Mouse (Mus musculus): ENCODE data around the gene Kat7.

Kat7 gene

DNA sequence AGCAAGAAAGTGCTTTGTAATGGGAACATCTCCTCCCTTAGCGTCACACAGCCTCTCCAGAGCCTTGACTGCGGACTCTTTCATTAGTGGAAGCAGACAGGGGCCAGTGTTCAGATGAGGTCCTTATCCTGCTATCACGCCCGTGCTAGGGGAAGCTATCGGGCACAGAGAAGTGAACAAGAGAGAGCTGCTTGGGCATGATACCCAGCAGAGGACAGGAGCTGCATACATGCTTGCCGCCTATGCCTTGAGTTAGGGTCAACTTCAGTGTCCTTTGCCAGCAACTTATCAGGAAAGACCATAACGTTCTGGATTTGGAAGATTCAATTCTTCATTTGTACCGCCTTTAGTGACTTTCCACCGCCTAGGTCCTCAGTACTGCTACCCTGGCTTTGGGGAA, 23.8 kb upstream of the Kat7 start:
- no peak for DNase-seq (ENCODE audit: low spot score in 2 of 2)

DNA sequence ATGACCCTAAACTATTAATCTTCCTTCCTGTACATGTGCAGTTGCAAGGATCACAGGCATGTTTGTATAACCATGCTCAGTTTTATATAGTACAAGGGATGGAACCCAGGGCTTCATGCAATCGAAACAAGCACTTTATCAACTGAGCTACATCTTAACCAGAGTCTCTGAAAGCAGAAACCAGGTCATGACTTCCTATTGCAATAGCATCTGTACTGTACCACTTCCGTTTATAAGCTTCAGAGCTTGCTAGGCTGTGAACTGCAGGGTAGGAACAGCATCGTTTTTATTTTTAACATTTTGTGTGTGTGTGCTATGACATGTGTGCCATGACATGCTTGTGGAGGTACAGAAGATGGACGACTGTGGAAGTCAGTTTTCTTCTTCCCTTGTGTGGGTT, 23.2 kb upstream of the Kat7 start:
- DNase-seq (ENCODE audit: low spot score in 2 of 2) = no peak

GRCm38 (mm10) chr11:95330662-95331061, 20.6 kb upstream of the Kat7 start:
- no peak for DNase-seq (ENCODE audit: low spot score in 2 of 2)

- DNase-seq (ENCODE audit: low spot score in 2 of 2) = no peak
Observed at GRCm38 (mm10) chr11:95328629-95329028, 18.6 kb upstream of the Kat7 start.

GRCm38 (mm10) chr11:95326243-95326642, 16.2 kb upstream of the Kat7 start:
- DNase-seq (ENCODE audit: low spot score in 2 of 2) = no peak

DNA sequence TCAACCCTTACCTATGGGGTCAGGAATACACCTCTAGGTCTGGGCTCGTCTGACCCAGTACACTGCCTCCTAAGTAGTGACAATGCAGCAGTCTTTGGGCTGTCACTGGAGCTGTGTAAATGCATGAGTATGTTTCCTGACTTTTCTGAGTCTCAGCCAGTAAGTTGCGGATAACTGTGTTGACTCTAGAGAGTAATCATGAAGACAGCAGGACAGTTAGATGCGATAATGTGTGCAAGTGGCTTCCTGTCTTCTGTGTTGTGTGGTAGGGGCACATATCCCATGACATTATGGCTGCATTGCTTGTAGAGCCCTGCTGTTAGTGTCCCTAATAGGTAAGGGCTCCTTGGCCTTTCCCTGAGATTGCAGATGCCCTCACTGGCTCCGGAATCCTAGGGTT, 15.8 kb upstream of the Kat7 start:
- no peak for DNase-seq (ENCODE audit: low spot score in 2 of 2)

GRCm38 (mm10) chr11:95324181-95324580, 14.1 kb upstream of the Kat7 start:
- no peak for DNase-seq (ENCODE audit: low spot score in 2 of 2)

- no peak for DNase-seq (ENCODE audit: low spot score in 2 of 2)
Observed at GRCm38 (mm10) chr11:95320010-95320409, 10.0 kb upstream of the Kat7 start.

DNA sequence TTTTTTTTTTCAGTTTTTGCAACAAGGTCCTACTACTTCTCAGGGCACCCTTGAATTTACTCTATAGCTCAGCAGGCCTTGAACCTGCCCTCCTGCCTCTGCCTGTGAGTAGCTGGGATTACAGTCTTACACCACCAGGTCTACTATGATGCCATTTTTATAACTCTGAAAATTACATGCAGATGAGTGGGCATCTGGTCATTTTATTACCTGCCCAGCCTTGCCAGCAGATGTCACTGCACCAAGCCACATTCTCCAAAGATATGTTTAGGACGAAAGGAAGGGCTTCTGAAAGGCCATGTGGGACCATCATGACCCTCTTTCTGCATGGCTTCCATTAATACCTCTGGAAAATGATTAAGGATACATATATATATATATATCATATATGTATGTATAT, 9.5 kb upstream of the Kat7 start:
- DNase-seq (ENCODE audit: low spot score in 2 of 2) = no peak

DNA sequence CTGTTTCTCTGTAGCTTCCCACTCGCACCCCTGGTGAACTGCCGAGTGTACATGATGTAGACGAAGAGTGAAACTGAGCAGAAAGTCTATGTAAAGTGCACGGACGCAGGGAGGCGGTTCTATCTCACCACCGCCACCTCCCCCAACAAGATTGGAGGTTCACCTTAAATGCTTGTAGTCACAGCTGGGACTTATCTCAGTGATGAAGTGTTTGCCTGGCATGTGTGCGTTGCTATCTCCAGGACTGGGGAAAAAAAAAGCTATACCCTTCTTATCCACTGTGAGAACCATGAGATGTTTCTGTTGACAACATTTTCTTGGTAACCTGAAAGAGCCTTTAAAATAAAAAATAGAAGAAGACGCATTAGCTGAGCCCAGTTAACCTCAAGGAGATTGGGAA, 8.1 kb upstream of the Kat7 start:
- no peak for DNase-seq (ENCODE audit: low spot score in 2 of 2)

DNA sequence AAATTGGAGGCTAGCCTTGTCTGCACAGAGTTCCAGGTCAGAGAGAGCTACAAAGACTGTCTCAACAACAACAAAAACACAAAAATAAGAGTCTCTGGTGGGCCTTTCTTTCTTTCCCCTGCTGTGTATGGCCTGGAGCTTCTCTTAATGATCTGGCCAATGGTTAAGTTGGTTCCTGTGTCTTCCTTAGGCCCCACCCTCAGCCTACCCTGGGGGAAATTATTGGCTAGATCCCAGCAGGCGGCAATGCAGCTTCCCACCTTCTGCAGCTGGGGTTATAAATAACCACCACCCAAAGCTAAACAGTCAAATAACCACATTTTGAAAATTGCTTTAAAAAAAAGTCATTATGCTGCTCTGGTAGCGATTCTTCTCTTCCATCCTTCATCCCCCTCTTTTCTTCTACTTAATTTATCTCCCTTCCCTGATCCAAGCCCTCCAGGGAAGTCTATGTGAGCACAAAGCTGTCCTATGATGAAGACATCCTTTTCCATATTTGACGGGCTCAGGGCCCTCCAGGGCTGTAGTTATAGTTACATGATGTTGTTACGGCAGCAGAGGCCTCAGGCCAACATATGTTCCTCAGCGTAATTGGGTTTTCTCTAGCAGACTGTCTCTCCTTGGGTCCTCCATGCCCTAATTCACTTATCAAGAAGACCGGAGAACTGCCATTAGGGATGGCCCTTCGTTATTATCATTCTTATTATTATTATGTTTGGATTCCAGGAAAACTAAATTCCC, 5.3 kb upstream of the Kat7 start:
- no peak for DNase-seq (ENCODE audit: low spot score in 2 of 2)

GRCm38 (mm10) chr11:95311425-95311807, 1.4 kb upstream of the Kat7 start:
- no peak for DNase-seq (ENCODE audit: low spot score in 2 of 2)

- no peak for DNase-seq (ENCODE audit: low spot score in 2 of 2)
Observed at GRCm38 (mm10) chr11:95310648-95311424, 790 bp upstream of the Kat7 start.

DNA sequence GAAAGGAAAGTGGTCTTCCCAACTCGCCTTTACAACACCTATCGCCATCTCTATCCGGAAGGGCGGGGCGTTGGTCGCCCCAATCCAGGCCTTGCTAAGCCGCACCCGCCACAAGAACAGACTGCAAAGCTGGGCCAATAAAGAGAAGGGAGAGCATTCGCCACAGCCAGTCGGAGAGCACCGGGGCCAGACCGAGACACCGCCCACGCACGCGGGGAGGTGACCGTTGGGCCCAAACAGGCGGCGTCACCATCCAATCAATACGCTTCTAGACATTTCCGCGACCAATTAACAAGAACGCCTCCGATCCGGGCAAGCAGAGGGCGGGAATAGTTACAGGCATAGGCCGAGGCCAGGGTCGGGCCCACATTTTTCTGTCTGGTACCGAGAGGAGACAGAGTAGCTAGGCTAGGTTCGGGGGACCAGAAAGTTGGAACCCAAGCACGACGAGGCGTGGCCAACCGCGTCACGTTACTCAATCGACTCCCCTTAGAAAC, 488 bp downstream of the Kat7 start:
- peak; percentile 96 to 99 for DNase-seq (ENCODE audit: low spot score in 2 of 2)

GRCm38 (mm10) chr11:95307526-95307925, 2.5 kb downstream of the Kat7 start:
- DNase-seq (ENCODE audit: low spot score in 2 of 2) = no peak

DNA sequence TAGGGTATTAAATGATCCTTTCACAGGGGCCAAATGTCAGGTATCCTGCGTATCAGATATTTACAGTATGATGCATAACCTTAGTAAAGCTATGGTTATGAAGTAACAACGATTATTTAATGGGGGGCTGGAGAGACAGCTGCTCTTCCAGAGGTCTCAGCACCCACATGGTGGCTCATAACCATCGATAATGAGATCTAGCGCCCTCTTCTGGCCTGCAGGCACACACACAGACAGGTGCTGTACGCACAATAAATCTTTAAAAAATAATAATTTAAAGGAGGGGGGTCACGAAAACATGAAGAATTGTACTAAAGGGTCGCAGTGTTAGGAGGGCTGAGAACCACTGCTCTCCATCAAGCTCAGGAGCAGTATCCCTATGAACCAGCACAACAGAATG, 4.4 kb downstream of the Kat7 start:
- no peak for DNase-seq (ENCODE audit: low spot score in 2 of 2)

- no peak for DNase-seq (ENCODE audit: low spot score in 2 of 2)
Observed at GRCm38 (mm10) chr11:95301772-95302171, 8.3 kb downstream of the Kat7 start.

DNA sequence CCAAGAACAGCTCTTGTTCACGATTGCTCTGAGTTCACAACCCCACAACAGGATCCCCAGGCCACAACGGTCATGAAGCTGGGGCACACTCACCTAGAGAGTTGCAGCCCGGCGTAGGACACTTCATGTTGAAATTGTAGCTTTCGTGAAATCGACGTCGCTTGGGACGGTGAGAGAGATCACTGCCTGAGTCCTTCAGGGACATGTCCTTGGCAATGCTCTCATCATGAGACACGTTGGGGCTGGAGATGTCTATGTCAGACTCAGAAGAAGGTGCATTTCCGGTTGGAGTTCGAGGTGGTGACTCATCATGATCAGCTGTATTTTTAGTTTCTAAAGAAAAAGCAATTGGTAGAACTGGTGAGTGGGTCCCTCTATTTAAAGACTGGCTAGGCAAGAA, 10.2 kb downstream of the Kat7 start:
- no peak for DNase-seq (ENCODE audit: low spot score in 2 of 2)

DNA sequence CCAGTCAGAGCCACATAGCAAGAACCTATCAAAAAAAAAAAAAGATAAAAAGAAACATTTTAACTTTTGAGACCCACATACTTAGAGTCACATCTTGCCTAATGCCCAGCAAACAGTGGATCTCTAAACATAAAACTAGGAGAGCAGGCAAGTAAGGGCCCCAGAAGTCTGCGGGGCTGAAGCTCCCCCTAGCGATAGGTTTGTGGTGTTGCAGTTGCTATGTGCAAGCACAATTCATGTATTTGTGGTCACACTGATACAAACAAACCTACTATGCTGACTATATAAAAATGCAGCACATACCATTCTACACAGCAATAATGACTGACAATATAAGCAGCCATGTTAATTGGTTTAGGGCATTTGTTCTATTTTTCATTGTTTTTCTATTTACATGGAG, 11.9 kb downstream of the Kat7 start:
- DNase-seq (ENCODE audit: low spot score in 2 of 2) = no peak

DNA sequence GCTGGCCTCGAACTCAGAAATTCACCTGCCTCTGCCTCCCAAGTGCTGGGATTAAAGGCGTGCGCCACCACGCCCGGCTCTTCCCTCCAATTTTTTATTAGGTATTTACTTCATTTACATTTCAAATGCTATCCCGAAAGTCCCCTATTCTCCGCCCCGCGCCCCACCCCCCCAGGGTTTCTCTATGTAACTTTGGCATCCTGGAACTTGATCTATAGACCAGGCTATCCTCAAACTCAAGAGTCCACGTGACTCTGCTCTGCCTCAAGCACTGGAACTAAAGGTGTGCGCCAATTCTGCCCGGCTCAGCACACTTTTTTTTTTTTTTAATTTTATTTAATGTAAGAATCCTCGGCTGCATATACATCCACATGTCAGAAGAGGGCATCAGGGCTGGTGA, 14.3 kb downstream of the Kat7 start:
- DNase-seq (ENCODE audit: low spot score in 2 of 2) = no peak

DNA sequence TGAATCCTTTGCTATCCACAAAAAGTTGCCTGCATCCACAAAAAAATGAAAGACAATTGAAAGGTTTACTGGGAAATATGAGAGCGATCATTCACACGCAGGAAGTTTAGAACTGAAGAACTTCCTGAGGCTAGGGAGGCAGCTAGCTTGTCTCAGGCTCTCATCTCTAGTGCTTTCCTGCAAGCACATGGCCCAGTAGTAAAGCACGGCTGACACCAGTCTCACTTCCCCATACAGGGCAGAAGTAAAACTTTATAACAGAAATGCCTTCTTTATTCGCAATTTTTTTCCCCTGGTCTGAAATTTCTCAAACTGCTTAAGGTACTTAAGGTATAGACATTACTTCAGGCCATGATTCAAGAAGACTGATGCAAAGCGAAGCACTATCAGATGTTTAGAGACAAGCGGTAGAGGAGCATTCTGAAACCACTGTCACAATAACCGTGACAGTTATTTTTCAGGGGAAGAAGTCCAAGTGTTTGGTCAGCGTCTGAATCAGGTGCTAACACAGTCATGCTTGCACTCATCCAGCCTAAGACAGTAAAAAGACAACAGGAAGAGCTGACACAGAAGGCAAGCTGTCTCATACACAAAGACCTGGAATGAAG, 16.9 kb downstream of the Kat7 start:
- no peak for DNase-seq (ENCODE audit: low spot score in 2 of 2)

DNA sequence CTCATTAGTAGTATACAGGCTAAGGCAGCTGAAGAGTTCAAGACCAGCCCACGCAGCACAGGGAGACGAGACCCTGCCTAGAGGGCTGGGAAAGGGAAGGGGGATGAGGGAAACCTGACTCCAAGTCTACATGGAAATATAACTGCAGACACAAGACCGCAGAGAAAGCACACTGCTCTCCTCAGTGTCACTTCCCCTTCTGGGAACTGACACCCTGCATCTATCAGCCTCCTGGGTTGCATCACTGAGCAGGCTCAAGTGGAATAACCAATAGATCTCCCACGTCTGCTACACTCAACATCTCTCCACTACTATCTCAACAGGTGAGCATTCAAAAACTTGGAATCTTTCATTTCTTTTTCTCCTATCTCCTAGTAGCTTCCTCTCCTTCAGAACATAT, 18.0 kb downstream of the Kat7 start:
- DNase-seq (ENCODE audit: low spot score in 2 of 2) = no peak

GRCm38 (mm10) chr11:95282331-95282730, 27.7 kb downstream of the Kat7 start:
- DNase-seq (ENCODE audit: low spot score in 2 of 2) = no peak
